Mouse (Mus musculus): Measurements from ENCODE around the gene Slc26a10.

Gene Slc26a10

GRCm38 (mm10) chr10:127179871-127180694 lies at the start of gene Slc26a10:
Gene Slc26a10 (minus strand): TSS chr10:127180645.
- DNase-seq (ENCODE audit: low read depth, low spot score): no peak

GRCm38 (mm10) chr10:127228897-127229296 lies 48.5 kb upstream of the Slc26a10 start:
- DNase-seq (ENCODE audit: low read depth, low spot score): peak; percentile 79

GRCm38 (mm10) chr10:127227163-127227562 lies 46.7 kb upstream of the Slc26a10 start:
- no peak for DNase-seq (ENCODE audit: low read depth, low spot score)

DNA sequence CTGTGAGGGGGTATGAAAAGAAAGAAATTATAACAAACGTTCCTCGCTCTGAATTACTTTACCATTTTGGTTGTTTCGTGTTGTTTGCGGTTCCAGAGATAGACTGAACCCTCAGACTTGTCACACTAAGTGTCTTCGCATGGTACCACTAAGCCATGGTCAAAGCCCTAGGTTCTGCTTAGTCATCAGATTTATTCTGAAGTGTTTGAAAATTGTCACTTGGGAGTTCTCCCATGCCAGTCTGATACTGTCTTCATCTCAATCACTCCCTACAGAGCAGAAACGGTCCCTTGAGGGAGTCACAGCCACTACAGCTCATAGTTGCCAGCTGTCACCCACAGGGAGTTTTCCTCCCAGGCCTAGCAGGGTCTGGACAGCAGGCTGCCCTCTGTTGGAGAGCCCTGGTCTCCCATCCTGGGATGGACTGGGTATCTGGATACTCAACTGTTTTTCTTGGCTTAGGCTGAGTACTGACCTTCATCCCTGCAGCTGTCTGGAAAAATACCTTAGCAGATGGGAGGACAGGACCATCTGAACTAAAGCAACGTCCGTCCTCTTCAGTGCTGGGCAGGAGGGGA lies 46.0 kb upstream of the Slc26a10 start:
- DNase-seq (ENCODE audit: low read depth, low spot score): no peak

DNA sequence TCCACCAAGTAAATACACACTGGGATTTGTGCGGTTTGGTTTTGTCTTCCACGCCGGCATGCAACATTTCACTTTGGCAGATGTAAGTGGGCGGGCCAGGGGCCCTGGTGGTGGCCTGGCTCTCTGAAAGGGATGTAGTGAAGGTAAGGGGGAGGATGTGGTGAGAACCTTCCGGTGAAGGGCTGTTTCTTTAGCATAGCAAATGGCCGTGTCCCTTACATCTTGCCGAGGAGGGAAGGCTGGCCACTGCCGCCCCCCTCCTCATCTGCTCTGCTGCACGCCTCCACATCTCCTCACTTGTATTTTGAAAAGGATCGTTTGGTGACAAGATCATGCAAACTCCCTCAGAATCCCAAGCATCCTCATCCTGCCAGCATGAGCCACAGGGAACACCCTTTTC lies 45.3 kb upstream of the Slc26a10 start:
- DNase-seq (ENCODE audit: low read depth, low spot score): no peak

DNA sequence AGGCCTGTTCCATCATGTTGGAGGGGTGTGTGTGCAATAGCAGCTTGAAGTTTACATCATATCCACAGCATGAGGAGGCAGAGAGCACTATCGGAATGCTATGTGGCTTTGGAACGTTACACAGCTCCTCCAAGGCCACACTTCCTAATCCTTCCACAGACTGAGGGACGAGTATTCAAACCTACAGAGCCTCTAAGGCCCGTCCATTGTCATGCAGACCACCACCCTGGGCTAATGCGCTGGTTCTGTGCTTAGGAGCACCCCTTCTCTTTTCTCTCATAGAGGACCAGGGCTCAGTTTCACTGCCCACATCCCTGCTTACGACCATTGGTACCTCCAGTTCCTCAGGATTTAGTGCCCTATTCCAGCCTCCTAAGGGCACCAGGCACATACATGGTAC lies 44.8 kb upstream of the Slc26a10 start:
- no peak for DNase-seq (ENCODE audit: low read depth, low spot score)

GRCm38 (mm10) chr10:127218339-127218738 lies 37.9 kb upstream of the Slc26a10 start:
- no peak for DNase-seq (ENCODE audit: low read depth, low spot score)

GRCm38 (mm10) chr10:127217177-127217576 lies 36.7 kb upstream of the Slc26a10 start:
- no peak for DNase-seq (ENCODE audit: low read depth, low spot score)

DNA sequence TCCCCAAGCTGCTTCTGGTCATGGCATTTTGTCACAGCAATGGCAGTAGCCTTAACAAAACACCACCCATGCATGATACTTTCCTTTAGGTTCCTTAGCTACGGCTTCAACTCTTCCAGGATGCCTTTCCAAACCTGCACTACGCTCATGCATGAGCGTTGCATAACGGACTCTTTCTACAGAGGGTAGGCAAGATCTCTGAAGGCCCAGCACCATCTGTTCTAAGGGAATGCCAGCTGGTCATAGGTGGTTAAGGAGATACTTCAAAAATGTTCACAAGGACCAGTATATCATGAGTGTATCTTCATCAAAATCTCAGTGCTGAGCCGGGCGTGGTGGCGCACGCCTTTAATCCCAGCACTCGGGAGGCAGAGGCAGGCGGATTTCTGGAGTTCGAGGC lies 36.0 kb upstream of the Slc26a10 start:
- DNase-seq (ENCODE audit: low read depth, low spot score): no peak

DNA sequence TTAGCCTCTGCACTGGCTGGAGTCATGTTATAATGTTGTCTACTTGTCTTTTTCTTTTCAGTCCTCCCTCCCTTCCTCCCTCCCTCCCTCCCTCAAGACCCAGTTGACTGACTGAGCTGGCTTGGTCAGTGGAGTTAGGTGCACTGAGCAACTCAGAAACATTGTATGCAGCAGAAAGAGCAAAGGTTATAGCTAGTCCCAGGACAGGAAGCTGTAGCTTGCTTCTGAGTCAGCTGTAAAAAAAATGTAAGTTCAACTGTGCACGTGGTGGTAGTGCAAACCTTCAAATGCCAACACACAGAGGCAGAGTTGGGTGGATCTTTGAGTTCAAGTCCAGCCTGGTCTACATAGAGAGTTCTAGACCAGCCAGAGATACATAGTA lies 34.0 kb upstream of the Slc26a10 start:
- no peak for DNase-seq (ENCODE audit: low read depth, low spot score)

- no peak for DNase-seq (ENCODE audit: low read depth, low spot score)
Observed at GRCm38 (mm10) chr10:127213704-127214421, 33.4 kb upstream of the Slc26a10 start.

GRCm38 (mm10) chr10:127213272-127213671 lies 32.8 kb upstream of the Slc26a10 start:
- no peak for DNase-seq (ENCODE audit: low read depth, low spot score)

- DNase-seq (ENCODE audit: low read depth, low spot score): peak; percentile 80
Observed at GRCm38 (mm10) chr10:127211414-127211854, 31.0 kb upstream of the Slc26a10 start, which contains the start of gene Pip4k2c. Gene Pip4k2c (minus strand): TSS chr10:127211585.

- no peak for DNase-seq (ENCODE audit: low read depth, low spot score)
Observed at GRCm38 (mm10) chr10:127210961-127211405, 30.5 kb upstream of the Slc26a10 start.

DNA sequence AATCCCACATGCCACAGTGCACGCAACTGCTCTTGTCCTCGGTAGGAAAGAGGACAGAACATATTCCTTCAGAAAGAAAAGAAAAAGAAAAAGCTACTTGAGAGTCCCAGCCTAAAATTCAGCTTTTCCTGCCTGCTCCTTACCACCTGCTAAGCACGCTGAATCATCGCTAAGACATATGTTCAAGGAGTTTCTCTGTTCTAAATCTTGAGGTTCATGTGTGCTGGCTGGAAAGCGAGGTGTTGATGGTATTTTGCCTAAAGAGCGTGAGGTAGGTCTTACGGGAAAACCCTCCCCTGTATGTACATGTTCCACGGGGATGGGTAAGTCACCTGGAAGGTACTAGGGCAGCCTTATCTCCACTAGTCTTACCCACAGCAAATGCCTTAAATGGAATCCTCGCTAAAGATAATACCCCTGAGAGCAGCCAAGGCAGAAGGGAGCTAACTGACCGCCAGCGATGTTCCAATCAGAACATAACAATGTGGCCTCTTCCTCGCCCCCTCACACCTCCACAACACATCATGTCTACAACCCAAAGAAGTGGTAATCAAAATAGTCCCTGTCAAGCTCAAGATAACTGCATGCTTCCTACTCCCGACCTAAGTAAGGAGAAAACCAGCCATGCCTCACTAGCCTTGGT lies 29.6 kb upstream of the Slc26a10 start:
- no peak for DNase-seq (ENCODE audit: low read depth, low spot score)

GRCm38 (mm10) chr10:127208921-127209320 lies 28.5 kb upstream of the Slc26a10 start:
- no peak for DNase-seq (ENCODE audit: low read depth, low spot score)

DNA sequence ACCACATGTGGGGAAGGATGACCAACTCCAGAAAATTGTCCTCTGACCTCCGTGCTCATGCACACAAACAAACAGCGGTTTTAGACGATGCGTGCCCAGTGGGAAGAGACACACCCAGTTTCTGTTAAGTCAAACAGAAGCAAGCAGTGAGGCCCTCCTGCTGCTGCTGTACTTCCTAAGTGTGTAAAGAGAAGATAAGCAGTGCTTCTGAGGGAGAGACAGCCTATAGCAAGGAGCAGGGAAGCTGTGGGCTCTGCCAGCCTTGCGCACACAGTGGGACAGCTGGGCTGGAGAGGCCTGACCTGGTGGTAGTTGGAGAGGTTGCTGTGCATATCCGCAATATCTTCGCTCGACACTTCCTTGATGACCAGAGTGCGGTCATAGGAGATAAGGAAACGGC lies 24.9 kb upstream of the Slc26a10 start:
- no peak for DNase-seq (ENCODE audit: low read depth, low spot score)

- no peak for DNase-seq (ENCODE audit: low read depth, low spot score)
Observed at GRCm38 (mm10) chr10:127204589-127204988, 24.1 kb upstream of the Slc26a10 start.

- DNase-seq (ENCODE audit: low read depth, low spot score): no peak
Observed at GRCm38 (mm10) chr10:127203106-127203505, 22.7 kb upstream of the Slc26a10 start.

GRCm38 (mm10) chr10:127200279-127200678 lies 19.8 kb upstream of the Slc26a10 start:
- no peak for DNase-seq (ENCODE audit: low read depth, low spot score)

GRCm38 (mm10) chr10:127199474-127199873 lies 19.0 kb upstream of the Slc26a10 start:
- DNase-seq (ENCODE audit: low read depth, low spot score): no peak

- no peak for DNase-seq (ENCODE audit: low read depth, low spot score)
Observed at GRCm38 (mm10) chr10:127199068-127199467, 18.6 kb upstream of the Slc26a10 start.

All from forelimb bud, embryonic 11.5 days (tissue).